Mouse (Mus musculus): ENCODE data around the gene Pcbd2.

GRCm38 (mm10) chr13:55726598-55727119 is 509 bp upstream of the Pcbd2 start:
- no peak for TF ChIP-seq POLR2A (IDR thresholded peaks at IDR 0.05; ENCODE audit: insufficient read length, low read depth)
- TF ChIP-seq USF1 (IDR thresholded peaks at IDR 0.05; ENCODE audit: low read depth) = no peak
- no peak for TF ChIP-seq E2F4 (IDR thresholded peaks at IDR 0.05; ENCODE audit: insufficient read depth)
- no peak for TF ChIP-seq MAX (IDR thresholded peaks at IDR 0.05; ENCODE audit: low read depth)
